Mouse (Mus musculus) thymus, postnatal 14 days (tissue): ENCODE results near the gene Gm42372.

Source experiments
- DNase-seq: peaks from one replicate; pipeline ENCODE4 v3.0.0; 2021

The Gm42372 gene

GRCm38 (mm10) chr7:17009326-17010009, 26.6 kb downstream of the Gm42372 start:
- peak; percentile 83 for DNase-seq

GRCm38 (mm10) chr7:17010010-17010347, 27.1 kb downstream of the Gm42372 start:
- DNase-seq, result no peak

- DNase-seq, result no peak
Measured at GRCm38 (mm10) chr7:17011909-17012590, 29.2 kb downstream of the Gm42372 start.

GRCm38 (mm10) chr7:17015381-17015780, 32.5 kb downstream of the Gm42372 start:
- no peak for DNase-seq

- DNase-seq, result peak; percentile 50
Measured at GRCm38 (mm10) chr7:17017036-17017435, 34.1 kb downstream of the Gm42372 start.

- no peak for DNase-seq
Measured at GRCm38 (mm10) chr7:17017921-17018320, 35.0 kb downstream of the Gm42372 start.

GRCm38 (mm10) chr7:17019426-17020166, 36.7 kb downstream of the Gm42372 start:
- DNase-seq, result no peak

- DNase-seq, result no peak
Measured at GRCm38 (mm10) chr7:17022176-17022575, 39.3 kb downstream of the Gm42372 start.

GRCm38 (mm10) chr7:17023701-17024100, 40.8 kb downstream of the Gm42372 start:
- DNase-seq, result no peak

GRCm38 (mm10) chr7:17024141-17024540, 41.3 kb downstream of the Gm42372 start:
- DNase-seq, result no peak

GRCm38 (mm10) chr7:17024814-17025504, 42.1 kb downstream of the Gm42372 start:
- peak; percentile 72 for DNase-seq

- DNase-seq, result no peak
Measured at GRCm38 (mm10) chr7:17025505-17025894, 42.6 kb downstream of the Gm42372 start.

GRCm38 (mm10) chr7:17025896-17026622, 43.2 kb downstream of the Gm42372 start:
- no peak for DNase-seq

- DNase-seq, result peak; percentile 59
Measured at GRCm38 (mm10) chr7:17026710-17027587, 44.1 kb downstream of the Gm42372 start.

- DNase-seq, result peak; percentile 85
Measured at GRCm38 (mm10) chr7:17027588-17028343, 44.9 kb downstream of the Gm42372 start, which contains the start of gene Ppp5c. Gene Ppp5c (minus strand): TSS chr7:17027924.

GRCm38 (mm10) chr7:17028923-17029322, 46.0 kb downstream of the Gm42372 start:
- no peak for DNase-seq

GRCm38 (mm10) chr7:17030239-17030638, 47.4 kb downstream of the Gm42372 start:
- DNase-seq, result no peak
